23 mouse cellular contexts compared by ENCODE assay signal in genomic region chr9:47847797-47848196, GRCm38 (mm10).
DNase-seq lines count a peak whose midpoint lies in the region; ATAC-seq and TF ChIP-seq lines count a peak whose summit lies in the region.
"Had no signal": no experiment of that assay in that cellular context is flagged by ENCODE, and none has a peak within 500 bp of the region (broad histone marks: within the 10 kb centered on the region; RNA-seq: fewer than 3 reads in every experiment).

No protein-coding gene starts in this region.

- no peak for TF ChIP-seq EP300 in ES-Bruce4 (IDR thresholded peaks at IDR 0.05; ENCODE audit: insufficient read depth, low read depth, low read length)

- 14% methylated on average over 4 of the region's 4 CpGs for WGBS in forebrain, embryonic 12.5 days
- WGBS in forebrain, postnatal 0 days: 28% methylated on average over 4 of the region's 4 CpGs
- WGBS in kidney, embryonic 16.5 days: 4% methylated on average over 4 of the region's 4 CpGs
- WGBS in forebrain, embryonic 14.5 days: 27% methylated on average over 4 of the region's 4 CpGs

- ATAC-seq in forebrain, embryonic 12.5 days (ENCODE audit: low FRiP score): no peak
- no peak for ATAC-seq in forebrain, postnatal 0 days
- peak; percentile 81 for ATAC-seq in kidney, embryonic 16.5 days (ENCODE audit: low FRiP score, low TSS enrichment)
- ATAC-seq in forebrain, embryonic 14.5 days: no peak
- ATAC-seq: CD4-positive, CD25-positive, alpha-beta regulatory T cell, adult 4 months; Patski had no signal

- no peak for TF ChIP-seq CTCF in forebrain, postnatal 0 days (IDR thresholded peaks at IDR 0.05; ENCODE audit: low read depth)
- TF ChIP-seq CTCF in ES-Bruce4 (IDR thresholded peaks at IDR 0.05; ENCODE audit: low read depth, low read length): no peak

- no peak for TF ChIP-seq POLR2A in ES-Bruce4 (IDR thresholded peaks at IDR 0.05; ENCODE audit: insufficient read depth, low read length)

- H3K4me1 ChIP-seq in forebrain, embryonic 12.5 days: peaks cover 35% of the 10 kb centered on the region
- peaks cover 5% of the 10 kb centered on the region; the same call in 1 of the 2 replicates for H3K4me1 ChIP-seq in forebrain, postnatal 0 days (ENCODE audit: insufficient read depth)
- peaks cover 18% of the 10 kb centered on the region for H3K4me1 ChIP-seq in kidney, embryonic 16.5 days (ENCODE audit: insufficient read depth, low read length)
- peaks cover 6% of the 10 kb centered on the region for H3K4me1 ChIP-seq in ES-Bruce4 (ENCODE audit: control insufficient read depth, insufficient read depth, low read length)
- H3K4me1 ChIP-seq in forebrain, embryonic 14.5 days (ENCODE audit: control insufficient read depth, insufficient read depth, low read length): peaks cover 19% of the 10 kb centered on the region
- H3K4me1 ChIP-seq: heart, embryonic 15.5 days had no signal

- no peak overlapping the region for H3K4me2 ChIP-seq in forebrain, embryonic 12.5 days
- no peak overlapping the region for H3K4me2 ChIP-seq in forebrain, postnatal 0 days (ENCODE audit: low read depth)
- no peak overlapping the region for H3K4me2 ChIP-seq in kidney, embryonic 16.5 days (replicated peaks; ENCODE audit: low read depth, low read length)
- no peak overlapping the region for H3K4me2 ChIP-seq in forebrain, embryonic 14.5 days (ENCODE audit: low read length)
- H3K4me2 ChIP-seq: embryonic facial prominence, embryonic 12.5 days; heart, embryonic 15.5 days had no signal

- no peaks in the 10 kb centered on the region; the same call in none of the 2 replicates for H3K36me3 ChIP-seq in forebrain, embryonic 12.5 days (replicated peaks)
- H3K36me3 ChIP-seq in forebrain, postnatal 0 days (ENCODE audit: insufficient read depth): no peaks in the 10 kb centered on the region
- no peaks in the 10 kb centered on the region for H3K36me3 ChIP-seq in kidney, embryonic 16.5 days (ENCODE audit: insufficient read depth, low read length)
- no peaks in the 10 kb centered on the region for H3K36me3 ChIP-seq in ES-Bruce4 (ENCODE audit: control insufficient read depth, insufficient read depth, low read length, poor library complexity, severe bottlenecking)
- no peaks in the 10 kb centered on the region for H3K36me3 ChIP-seq in forebrain, embryonic 14.5 days (ENCODE audit: control insufficient read depth, insufficient read depth, low read length)
- H3K36me3 ChIP-seq: embryonic facial prominence, embryonic 12.5 days; G1E; heart, embryonic 15.5 days had no signal

- DNase-seq in forebrain, postnatal 0 days: no peak
- DNase-seq in kidney, adult 11 months: no peak
- no peak for DNase-seq in forebrain, embryonic 14.5 days (ENCODE audit: low spot score)
- DNase-seq in left cerebral cortex, postnatal 14 days (ENCODE audit: low spot score in 2 of 2): no peak
- DNase-seq in adrenal gland, adult (ENCODE audit: inconsistent age in 2 of 2, low spot score in 1 of 2): no peak
- DNase-seq: adrenal gland, adult 8-10 months; cerebellum, adult 11-12 months; cerebellum, postnatal 10 days; gastrocnemius, postnatal 36 days; kidney, adult 2 months; kidney, postnatal 36 days; left cerebral cortex, postnatal 4 days; thymus, adult 18-20 months; thymus, postnatal 4 days had no signal

- H3K4me3 ChIP-seq in forebrain, embryonic 12.5 days (replicated peaks): no peak overlapping the region
- H3K4me3 ChIP-seq in forebrain, postnatal 0 days (ENCODE audit: low read depth, low read length): no peak overlapping the region
- no peak overlapping the region for H3K4me3 ChIP-seq in kidney, embryonic 16.5 days (ENCODE audit: low read length)
- H3K4me3 ChIP-seq in ES-Bruce4 (ENCODE audit: low read depth, low read length): peak overlapping the region; percentile 29; the same call in 1 of the 2 replicates
- H3K4me3 ChIP-seq in forebrain, embryonic 14.5 days (ENCODE audit: low read depth, low read length): no peak overlapping the region
- H3K4me3 ChIP-seq: embryonic facial prominence, embryonic 12.5 days; heart, embryonic 15.5 days had no signal

- H3K27me3 ChIP-seq in forebrain, embryonic 12.5 days: no peaks in the 10 kb centered on the region; the same call in 1 of the 2 replicates
- no peaks in the 10 kb centered on the region for H3K27me3 ChIP-seq in forebrain, postnatal 0 days (ENCODE audit: insufficient read depth, low read length)
- H3K27me3 ChIP-seq in kidney, embryonic 16.5 days (ENCODE audit: insufficient read depth, low read length): no peaks in the 10 kb centered on the region
- no peaks in the 10 kb centered on the region for H3K27me3 ChIP-seq in ES-Bruce4 (ENCODE audit: control insufficient read depth, insufficient read depth, low read length, poor library complexity, severe bottlenecking)
- H3K27me3 ChIP-seq in forebrain, embryonic 14.5 days (replicated peaks; ENCODE audit: control insufficient read depth, insufficient read depth, low read length): no peaks in the 10 kb centered on the region
- H3K27me3 ChIP-seq: Patski had no signal

- intact Hi-C loops in left cerebral cortex, postnatal 14 days (cut with DNase I): no loop called here

- no peaks in the 10 kb centered on the region for H3K9me3 ChIP-seq in forebrain, embryonic 12.5 days
- H3K9me3 ChIP-seq in forebrain, postnatal 0 days (ENCODE audit: low read length): no peaks in the 10 kb centered on the region
- H3K9me3 ChIP-seq in kidney, embryonic 16.5 days (ENCODE audit: low read length): no peaks in the 10 kb centered on the region
- no peaks in the 10 kb centered on the region for H3K9me3 ChIP-seq in ES-Bruce4 (replicated peaks; ENCODE audit: control insufficient read depth, insufficient read depth, low read length, poor library complexity, severe bottlenecking)
- H3K9me3 ChIP-seq in forebrain, embryonic 14.5 days (replicated peaks; ENCODE audit: control insufficient read depth, low read length): no peaks in the 10 kb centered on the region
- H3K9me3 ChIP-seq: embryonic facial prominence, embryonic 12.5 days; heart, embryonic 15.5 days had no signal

- peak overlapping the region; percentile 44; the same call in 1 of the 2 replicates for H3K27ac ChIP-seq in forebrain, embryonic 12.5 days
- no peak overlapping the region for H3K27ac ChIP-seq in forebrain, postnatal 0 days (ENCODE audit: low read depth, low read length)
- no peak overlapping the region for H3K27ac ChIP-seq in kidney, embryonic 16.5 days (ENCODE audit: low read length)
- H3K27ac ChIP-seq in ES-Bruce4 (ENCODE audit: insufficient read depth, low read length): no peak overlapping the region
- peak overlapping the region; percentile 35 for H3K27ac ChIP-seq in forebrain, embryonic 14.5 days (ENCODE audit: low read depth, low read length)
- H3K27ac ChIP-seq: embryonic facial prominence, embryonic 12.5 days; heart, embryonic 15.5 days; macrophage had no signal

- no peak overlapping the region for H3K9ac ChIP-seq in forebrain, embryonic 12.5 days
- no peak overlapping the region for H3K9ac ChIP-seq in forebrain, postnatal 0 days
- no peak overlapping the region for H3K9ac ChIP-seq in kidney, embryonic 16.5 days (replicated peaks; ENCODE audit: low read length)
- no peak overlapping the region for H3K9ac ChIP-seq in ES-Bruce4 (ENCODE audit: low read depth, poor library complexity, severe bottlenecking)
- no peak overlapping the region for H3K9ac ChIP-seq in forebrain, embryonic 14.5 days (ENCODE audit: low read length)
- H3K9ac ChIP-seq: embryonic facial prominence, embryonic 12.5 days; heart, embryonic 15.5 days had no signal

Comparison
In these comparisons a context has a peak if more than half of its experiments do, and no peak if none do; other contexts are left out.
1. H3K27ac ChIP-seq: peak in forebrain, embryonic 12.5 days (single experiment) and forebrain, embryonic 14.5 days (single experiment); none in forebrain, postnatal 0 days (single experiment), kidney, embryonic 16.5 days (single experiment) and ES-Bruce4 (single experiment).